Mouse (Mus musculus): ENCODE measurements around the gene Dtd1. TPM values are rescaled to one million over a fixed set of nuclear protein-coding genes. Genes with fewer than 3 reads are reported as not detected.
A peak's percentile ranks its signal among the peaks of the same experiment; 100 is the strongest.
"Not testable (repeated sequence)": the region's sequence is repeated elsewhere in the genome, so short reads cannot be mapped to it uniquely, and the experiment has no call there.

Dtd1 gene
- polyA plus RNA-seq (2012; rRNA removed) = 39.0 and 49.0 TPM in 2 replicates

- TF ChIP-seq CTCF (IDR thresholded peaks at IDR 0.05; ENCODE audit: borderline replicate concordance, extremely low read depth, insufficient read depth, insufficient read length) = peak; percentile 84
- TF ChIP-seq POLR2A (IDR thresholded peaks at IDR 0.05; ENCODE audit: borderline replicate concordance, extremely low read depth, insufficient read depth, insufficient read length, poor library complexity, severe bottlenecking) = peak; percentile 63; the same call in 1 of the 2 replicates
- peak; percentile 92 for DNase-seq (ENCODE audit: low read depth)
Observed at GRCm38 (mm10) chr2:144599831-144600687, at the start of gene Dtd1. Gene Dtd1, plus strand, starts transcription at chr2:144599897.

DNA sequence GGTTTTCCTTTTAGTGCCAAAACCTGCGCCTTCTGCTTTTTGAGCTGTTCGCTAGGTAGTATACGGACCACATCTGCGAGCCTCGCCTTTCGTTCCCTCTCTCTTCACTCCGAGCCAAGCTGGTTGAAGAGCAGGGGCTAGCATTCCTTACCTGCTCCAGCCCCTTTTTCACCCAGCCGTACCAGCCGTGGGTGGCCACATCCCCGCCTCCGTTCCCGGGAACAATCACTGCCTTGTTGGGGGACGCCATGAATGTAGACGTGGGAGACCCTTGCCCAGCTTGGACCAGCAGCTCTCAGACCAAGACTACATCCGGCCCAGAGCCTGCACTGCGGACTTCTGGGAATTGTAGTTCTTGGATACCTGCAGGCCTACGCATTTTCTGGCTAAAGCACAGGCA lies 49.2 kb upstream of the Dtd1 start, which contains the start of gene Rbbp9:
Gene Rbbp9 (minus strand): TSS at position 341 of the 400 bp plus-strand sequence.
- peak; percentile 95 for DNase-seq (ENCODE audit: low read depth)
- TF ChIP-seq POLR2A (IDR thresholded peaks at IDR 0.05; ENCODE audit: borderline replicate concordance, extremely low read depth, insufficient read depth, insufficient read length, poor library complexity, severe bottlenecking) = peak; percentile 67; the same call in 1 of the 2 replicates
- TF ChIP-seq CTCF (IDR thresholded peaks at IDR 0.05; ENCODE audit: borderline replicate concordance, extremely low read depth, insufficient read depth, insufficient read length) = no peak

DNA sequence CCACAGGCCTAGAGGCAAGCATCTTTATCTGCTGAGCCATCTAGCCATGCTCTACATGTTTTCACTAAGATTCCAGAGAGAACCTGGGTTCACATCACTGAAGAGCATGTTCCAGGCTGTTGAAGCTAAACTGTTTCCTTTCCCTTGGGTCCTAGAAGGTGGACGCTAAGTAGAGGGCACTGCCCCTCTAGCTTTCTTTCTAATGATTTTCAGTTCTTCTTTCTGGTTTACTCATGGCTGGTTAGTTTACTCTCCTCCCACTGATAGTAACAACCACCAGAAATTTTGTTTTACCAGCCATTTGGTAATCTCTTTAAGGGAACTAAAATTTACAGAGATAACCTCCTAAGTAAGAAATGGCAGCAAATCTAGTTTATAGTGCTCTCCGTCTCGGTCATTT lies 45.8 kb upstream of the Dtd1 start:
- no peak for DNase-seq (ENCODE audit: low read depth)
- TF ChIP-seq CTCF (IDR thresholded peaks at IDR 0.05; ENCODE audit: borderline replicate concordance, extremely low read depth, insufficient read depth, insufficient read length) (no peak), POLR2A (IDR thresholded peaks at IDR 0.05; ENCODE audit: borderline replicate concordance, extremely low read depth, insufficient read depth, insufficient read length, poor library complexity, severe bottlenecking) (no peak)

DNA sequence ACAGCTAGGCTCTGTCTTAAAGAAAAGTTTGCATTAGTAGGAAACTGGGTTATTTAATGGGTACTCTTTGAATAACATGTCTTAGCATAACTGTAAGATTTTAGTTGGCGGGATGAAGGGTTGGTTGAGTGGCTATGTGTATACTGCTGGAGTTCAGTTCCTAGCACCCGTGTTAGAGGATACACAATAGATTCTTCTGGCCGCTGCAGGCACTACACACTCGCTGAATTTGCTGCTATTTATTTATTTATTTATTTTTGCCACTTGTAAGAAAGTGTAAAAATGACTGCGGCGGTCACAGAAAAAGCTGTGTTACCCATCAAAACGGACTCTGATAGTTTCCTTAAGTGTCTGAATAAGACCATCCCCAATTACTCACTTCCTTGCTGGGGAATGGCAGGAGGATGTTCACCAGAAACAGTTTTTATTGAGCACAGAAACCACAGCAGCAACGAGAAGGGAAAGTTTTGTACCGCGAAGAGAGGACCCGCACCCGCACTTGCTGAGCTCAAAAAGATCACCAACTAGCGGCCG lies 44.3 kb upstream of the Dtd1 start:
- no peak for TF ChIP-seq CTCF (IDR thresholded peaks at IDR 0.05; ENCODE audit: borderline replicate concordance, extremely low read depth, insufficient read depth, insufficient read length)
- no peak for TF ChIP-seq POLR2A (IDR thresholded peaks at IDR 0.05; ENCODE audit: borderline replicate concordance, extremely low read depth, insufficient read depth, insufficient read length, poor library complexity, severe bottlenecking)
- DNase-seq (ENCODE audit: low read depth) = no peak

GRCm38 (mm10) chr2:144555820-144556552 lies 43.7 kb upstream of the Dtd1 start, which contains the start of gene Sec23b:
Gene Sec23b, plus strand, starts transcription at chr2:144556229.
- TF ChIP-seq CTCF (IDR thresholded peaks at IDR 0.05; ENCODE audit: borderline replicate concordance, extremely low read depth, insufficient read depth, insufficient read length) (peak; percentile 0; the same call in 1 of the 2 replicates), POLR2A (IDR thresholded peaks at IDR 0.05; ENCODE audit: borderline replicate concordance, extremely low read depth, insufficient read depth, insufficient read length, poor library complexity, severe bottlenecking) (peak; percentile 47; the same call in 1 of the 2 replicates)
- DNase-seq (ENCODE audit: low read depth) = peak; percentile 99

GRCm38 (mm10) chr2:144588723-144589122 lies 11.0 kb upstream of the Dtd1 start:
- DNase-seq (ENCODE audit: low read depth) = no peak
- TF ChIP-seq POLR2A (IDR thresholded peaks at IDR 0.05; ENCODE audit: borderline replicate concordance, extremely low read depth, insufficient read depth, insufficient read length, poor library complexity, severe bottlenecking) (no peak), CTCF (IDR thresholded peaks at IDR 0.05; ENCODE audit: borderline replicate concordance, extremely low read depth, insufficient read depth, insufficient read length) (peak; percentile 39; the same call in 1 of the 2 replicates)

- not testable (repeated sequence) for DNase-seq (ENCODE audit: low read depth)
Observed at GRCm38 (mm10) chr2:144593036-144593435, 6.7 kb upstream of the Dtd1 start.

DNA sequence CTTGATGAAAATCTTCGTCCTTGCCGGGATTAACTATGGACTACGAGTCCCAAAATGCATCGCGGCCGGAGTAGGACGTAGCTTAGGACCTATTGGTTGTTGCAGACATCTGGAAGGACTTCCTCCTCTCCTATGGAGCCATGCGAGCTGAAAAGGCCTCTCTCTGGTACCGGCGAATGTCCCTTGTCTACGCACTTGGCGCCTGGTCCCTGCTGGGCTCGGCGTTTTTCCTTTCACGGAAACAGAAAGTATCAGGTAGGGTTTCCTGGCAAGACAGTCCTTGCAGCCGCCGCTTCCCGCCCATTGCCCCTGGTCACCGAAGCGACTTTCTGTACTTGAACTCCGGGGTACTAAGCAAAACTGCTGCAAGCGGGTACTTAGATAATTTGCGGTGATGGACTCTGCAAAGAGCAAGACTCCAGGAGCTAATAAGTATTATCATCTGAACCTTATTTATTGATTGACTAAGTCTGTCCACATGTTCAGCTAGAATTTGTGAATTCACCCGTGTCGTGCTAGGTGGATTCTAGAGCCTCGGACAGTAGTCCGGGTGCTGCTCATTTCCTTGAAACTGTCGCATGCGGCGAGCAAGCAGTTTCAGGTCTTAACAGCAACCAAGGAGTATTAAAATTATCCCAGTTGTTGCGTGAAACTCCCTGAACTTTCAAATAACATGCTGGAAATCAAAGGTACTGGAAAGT lies 5.6 kb upstream of the Dtd1 start, which contains the start of gene Smim26:
Gene Smim26 (plus strand): TSS at position 104 of the 701 bp plus-strand sequence.
- DNase-seq (ENCODE audit: low read depth) = peak; percentile 95
- TF ChIP-seq POLR2A (IDR thresholded peaks at IDR 0.05; ENCODE audit: borderline replicate concordance, extremely low read depth, insufficient read depth, insufficient read length, poor library complexity, severe bottlenecking) (peak; percentile 17; the same call in 1 of the 2 replicates), CTCF (IDR thresholded peaks at IDR 0.05; ENCODE audit: borderline replicate concordance, extremely low read depth, insufficient read depth, insufficient read length) (no peak)

GRCm38 (mm10) chr2:144598006-144598405 lies 1.7 kb upstream of the Dtd1 start:
- no peak for DNase-seq (ENCODE audit: low read depth)
- TF ChIP-seq CTCF (IDR thresholded peaks at IDR 0.05; ENCODE audit: borderline replicate concordance, extremely low read depth, insufficient read depth, insufficient read length) (no peak), POLR2A (IDR thresholded peaks at IDR 0.05; ENCODE audit: borderline replicate concordance, extremely low read depth, insufficient read depth, insufficient read length, poor library complexity, severe bottlenecking) (no peak)

- DNase-seq (ENCODE audit: low read depth) = no peak
- no peak for TF ChIP-seq CTCF (IDR thresholded peaks at IDR 0.05; ENCODE audit: borderline replicate concordance, extremely low read depth, insufficient read depth, insufficient read length)
- TF ChIP-seq POLR2A (IDR thresholded peaks at IDR 0.05; ENCODE audit: borderline replicate concordance, extremely low read depth, insufficient read depth, insufficient read length, poor library complexity, severe bottlenecking) = no peak
Observed at GRCm38 (mm10) chr2:144601576-144601975, 1.9 kb downstream of the Dtd1 start.
